Mouse (Mus musculus) CH12.LX (cell line): ENCODE results near the gene Gmds. TPM values are rescaled to one million over a fixed set of nuclear protein-coding genes. Genes with fewer than 3 reads are reported as not detected.

Experiments used
- DNase-seq: peaks from one replicate; pipeline ENCODE4 v3.0.0-alpha.2; 2013; ENCODE audit errors: extremely low read depth
- H3K27ac ChIP-seq: 2 replicates; pipeline ENCODE4 v1.5.1; 2012; ENCODE audit warnings: low read depth, mild to moderate bottlenecking, control low read depth, moderate library complexity; ENCODE audit not compliant: insufficient read depth
- H3K27me3 ChIP-seq: replicated peaks from 2 replicates; pipeline ENCODE3; 2012; ENCODE audit warnings: inconsistent platforms
- H3K36me3 ChIP-seq, 2 experiments: replicated peaks in 1 of 2; 2 replicates each; pipeline versions ENCODE3 to v1.6.1; 2012; ENCODE audit warnings: inconsistent platforms in 1 of 2, low read length in 1 of 2, mild to moderate bottlenecking in 1 of 2, mixed read lengths in 1 of 2, moderate library complexity in 1 of 2; ENCODE audit not compliant: control insufficient read depth in 1 of 2, insufficient read depth in 1 of 2
- H3K4me1 ChIP-seq, 2 experiments: 2 replicates each; pipeline ENCODE4 v1.6.1; 2012; ENCODE audit warnings: inconsistent platforms in 1 of 2, moderate library complexity in 1 of 2; ENCODE audit not compliant: insufficient read depth in 2 of 2, control insufficient read depth in 1 of 2
- H3K4me2 ChIP-seq: 2 replicates; pipeline ENCODE4 v1.6.1; 2012; ENCODE audit warnings: low read depth, mild to moderate bottlenecking, control low read depth; ENCODE audit not compliant: poor library complexity, insufficient read depth, severe bottlenecking
- H3K4me3 ChIP-seq, 3 experiments: fragments of 150-350 bp in 1 of 3; sonication (generic) in 1 of 3; replicated peaks in 1 of 3; 2 replicates each; pipeline versions ENCODE3 to v1.5.1; 2011 to 2012; ENCODE audit warnings: low read depth in 2 of 3, low read length in 2 of 3, mild to moderate bottlenecking in 2 of 3, moderate library complexity in 2 of 3, control low read depth in 1 of 3, improper control_type of control experiment in 1 of 3, inconsistent platforms in 1 of 3, mixed read lengths in 1 of 3; ENCODE audit not compliant: poor library complexity in 1 of 3
- H3K79me2 ChIP-seq: replicated peaks from 2 replicates; pipeline ENCODE4 v1.6.1; 2012; ENCODE audit warnings: mild to moderate bottlenecking, moderate library complexity; ENCODE audit not compliant: control insufficient read depth, poor library complexity, insufficient read depth, severe bottlenecking; ENCODE audit errors: extremely low read depth
- H3K9ac ChIP-seq: 2 replicates; pipeline ENCODE4 v1.6.1; 2012; ENCODE audit warnings: low read depth, mild to moderate bottlenecking, control low read depth, moderate library complexity; ENCODE audit not compliant: insufficient read depth
- H3K9me3 ChIP-seq: replicated peaks from 2 replicates; pipeline ENCODE3; 2012; ENCODE audit warnings: low read length, inconsistent platforms, mixed read lengths
- BHLHE40 ChIP-seq: IDR thresholded peaks from 2 replicates; pipeline ENCODE4 v1.6.1; 2011; ENCODE audit warnings: mild to moderate bottlenecking, low read depth, low read length, improper control_type of control experiment
- ELF1 ChIP-seq: IDR thresholded peaks from 2 replicates; pipeline ENCODE4 v1.6.1; 2014; ENCODE audit warnings: low read depth, mild to moderate bottlenecking, inconsistent platforms, low read length, improper control_type of control experiment
- GABPA ChIP-seq: IDR thresholded peaks from 2 replicates; pipeline ENCODE4 v1.6.1; 2012; ENCODE audit warnings: low read depth, low read length, improper control_type of control experiment, inconsistent platforms; ENCODE audit not compliant: insufficient replicate concordance
- HCFC1 ChIP-seq: IDR thresholded peaks from 2 replicates; pipeline ENCODE4 v1.6.1; 2012; ENCODE audit warnings: low read depth, mild to moderate bottlenecking, inconsistent platforms, low read length, improper control_type of control experiment
- JUND ChIP-seq: conservative IDR thresholded peaks from 2 replicates; pipeline ENCODE4 v1.6.1; 2011; ENCODE audit warnings: low read depth, low read length, improper control_type of control experiment
- MAFK ChIP-seq: IDR thresholded peaks from 2 replicates; pipeline ENCODE4 v1.6.1; 2011; ENCODE audit warnings: low read length, improper control_type of control experiment; ENCODE audit not compliant: insufficient replicate concordance
- MYC ChIP-seq: IDR thresholded peaks from 2 replicates; pipeline ENCODE4 v1.6.1; 2011; ENCODE audit warnings: low read depth, mild to moderate bottlenecking, improper control_type of control experiment, low read length
- NRF1 ChIP-seq: IDR thresholded peaks from 2 replicates; pipeline ENCODE4 v1.6.1; 2014; ENCODE audit warnings: low read depth, mild to moderate bottlenecking, inconsistent platforms, low read length, improper control_type of control experiment, moderate library complexity
- POLR2A ChIP-seq: IDR thresholded peaks from 2 replicates; pipeline ENCODE4 v1.6.1; 2011; ENCODE audit warnings: low read depth, mild to moderate bottlenecking, improper control_type of control experiment, low read length
- POLR2AphosphoS2 ChIP-seq: IDR thresholded peaks from 2 replicates; pipeline ENCODE4 v1.6.1; 2011; ENCODE audit warnings: low read depth, low read length, improper control_type of control experiment
- RAD21 ChIP-seq: IDR thresholded peaks from 2 replicates; pipeline ENCODE4 v1.6.1; 2011; ENCODE audit warnings: low read depth, mild to moderate bottlenecking, low read length, improper control_type of control experiment, moderate library complexity
- SIN3A ChIP-seq: IDR thresholded peaks from 2 replicates; pipeline ENCODE4 v1.6.1; 2012; ENCODE audit warnings: low read length, improper control_type of control experiment, inconsistent platforms
- UBTF ChIP-seq: IDR thresholded peaks from 2 replicates; pipeline ENCODE4 v1.6.1; 2012; ENCODE audit warnings: low read depth, mild to moderate bottlenecking, inconsistent platforms, low read length, improper control_type of control experiment, moderate library complexity
- ZKSCAN1 ChIP-seq: IDR thresholded peaks from 2 replicates; pipeline ENCODE4 v1.6.1; 2012; ENCODE audit warnings: low read depth, inconsistent platforms, low read length, improper control_type of control experiment, borderline replicate concordance
- dilution Hi-C: fragments of 300-500 bp; cut with MboI; formaldehyde crosslinking; loops from 2 replicates; pipeline ENCODE4 v1.14.3; 2020; ENCODE audit warnings: low sequenced_read_pairs; ENCODE audit not compliant: extremely low pct_unique_long_range_greater_than_20kb, extremely low pct_ligation_motif_present
- in situ Hi-C: fragments of 300-500 bp; cut with MboI; formaldehyde crosslinking; loops from 3 replicates; pipeline ENCODE4 v1.14.3; 2019; ENCODE audit warnings: low sequenced_read_pairs, low pct_ligation_motif_present, low pct_unique_long_range_greater_than_20kb, mixed read lengths
- polyA plus RNA-seq: library from polyadenylated mRNA; unstranded; fragments of >175 nt; gene quantifications from 2 replicates; pipeline ENCODE4 v1.2.1, GENCODE M21; 2012; ENCODE audit warnings: low read depth; ENCODE audit not compliant: insufficient read length
- total RNA-seq, 2 experiments: library from RNA; depleted of rRNA; stranded (reverse); fragments of 300-350 nt in 1 of 2; fragments of >200 nt in 1 of 2; gene quantifications; 2 replicates each; pipeline ENCODE4 v1.2.3; 2012 to 2014

Gene Gmds
- total and polyA plus RNA-seq, 3 experiments, result 11.0 to 19.3 (median 15.1) TPM

DNA sequence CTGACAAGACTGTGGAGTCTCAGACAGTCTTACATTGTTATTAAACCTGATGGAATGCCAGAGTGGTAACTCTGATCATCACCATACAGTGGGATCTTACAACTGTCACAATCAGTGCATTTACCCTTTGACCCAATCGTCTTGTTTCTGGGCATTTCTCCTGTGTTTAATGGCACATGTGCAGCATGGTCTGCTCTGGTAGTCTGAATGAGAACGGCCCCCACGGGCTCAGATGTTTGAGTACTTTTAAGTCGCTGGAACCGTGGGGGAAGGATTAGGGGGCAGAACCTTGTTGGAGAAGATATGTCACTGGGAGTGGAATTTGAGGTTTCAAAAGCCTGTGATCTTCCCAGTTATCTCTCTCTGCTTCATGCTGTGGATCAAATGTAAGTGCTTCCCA lies 565.7 kb downstream of the Gmds start:
- Histone ChIP-seq H3K9me3 (no peaks in the 10 kb centered on the region), H3K36me3 (no peaks in the 10 kb centered on the region), H3K4me2 (no peak overlapping the region), H3K27ac (no peak overlapping the region), H3K27me3 (no peaks in the 10 kb centered on the region), H3K4me1 (peaks cover 2 to 7% of the 10 kb centered on the region in 2 experiments; a peak in 2 of 4 replicates), H3K79me2 (no peaks in the 10 kb centered on the region), H3K4me3 (no peak overlapping the region), H3K9ac (no peak overlapping the region)
- in situ Hi-C loops (no loop called here), dilution Hi-C loops (no loop called here)
- TF ChIP-seq MYC (no peak), RAD21 (no peak), POLR2A (no peak), SIN3A (no peak), HCFC1 (no peak), ZKSCAN1 (no peak), MAFK (no peak), BHLHE40 (no peak), ELF1 (no peak), GABPA (no peak), JUND (no peak), UBTF (no peak), POLR2AphosphoS2 (no peak), NRF1 (no peak)
- DNase-seq, result no peak
